Mouse (Mus musculus): ENCODE results near the gene Tcl1b2. TPM values are rescaled to one million over a fixed set of nuclear protein-coding genes. Genes with fewer than 3 reads are reported as not detected.
"Not testable (repeated sequence)": the region's sequence is repeated elsewhere in the genome, so short reads cannot be mapped to it uniquely, and the experiment has no call there.

The Tcl1b2 gene
- polyA plus RNA-seq, 1 experiment from 2014 or later = not detected

GRCm38 (mm10) chr12:105127607-105128006 is 18.2 kb upstream of the Tcl1b2 start:
- Histone ChIP-seq H3K4me3 (no peak overlapping the region), H3K36me3 (no peaks in the 10 kb centered on the region), H3K9me3 (replicated peaks) (no peaks in the 10 kb centered on the region), H3K4me1 (no peaks in the 10 kb centered on the region), H3K27ac (no peak overlapping the region), H3K4me2 (no peak overlapping the region), H3K9ac (no peak overlapping the region), H3K27me3 (replicated peaks) (no peaks in the 10 kb centered on the region)
- 46% methylated on average over 2 of the region's 2 CpGs for WGBS (ENCODE audit: insufficient replicate concordance)
- ATAC-seq = no peak

GRCm38 (mm10) chr12:105129494-105130205 is 16.2 kb upstream of the Tcl1b2 start:
- ATAC-seq; H3K4me2 ChIP-seq; H3K36me3 ChIP-seq; H3K27ac ChIP-seq; H3K4me3 ChIP-seq; H3K9ac ChIP-seq; H3K27me3 ChIP-seq (replicated peaks); H3K9me3 ChIP-seq (replicated peaks); H3K4me1 ChIP-seq: not testable (repeated sequence)
- 32% methylated on average over 3 of the region's 3 CpGs for WGBS (ENCODE audit: insufficient replicate concordance)

GRCm38 (mm10) chr12:105134167-105134566 is 11.6 kb upstream of the Tcl1b2 start:
- not testable (repeated sequence) for H3K9me3 ChIP-seq (replicated peaks); H3K4me2 ChIP-seq; H3K4me1 ChIP-seq; H3K27me3 ChIP-seq (replicated peaks); H3K4me3 ChIP-seq; H3K27ac ChIP-seq; ATAC-seq; H3K9ac ChIP-seq; H3K36me3 ChIP-seq
- WGBS (ENCODE audit: insufficient replicate concordance) = 41% methylated on average over 2 of the region's 2 CpGs

GRCm38 (mm10) chr12:105134826-105135225 is 11.0 kb upstream of the Tcl1b2 start:
- ATAC-seq; H3K4me1 ChIP-seq; H3K9me3 ChIP-seq (replicated peaks); H3K36me3 ChIP-seq; H3K9ac ChIP-seq; H3K27me3 ChIP-seq (replicated peaks); H3K4me3 ChIP-seq; H3K27ac ChIP-seq; H3K4me2 ChIP-seq: not testable (repeated sequence)
- WGBS (ENCODE audit: insufficient replicate concordance) = 34% methylated on average over 4 of the region's 4 CpGs

GRCm38 (mm10) chr12:105137729-105138128 is 8.1 kb upstream of the Tcl1b2 start:
- not testable (repeated sequence) for H3K4me3 ChIP-seq; H3K27me3 ChIP-seq (replicated peaks); H3K36me3 ChIP-seq; H3K9me3 ChIP-seq (replicated peaks); H3K27ac ChIP-seq; ATAC-seq; H3K4me2 ChIP-seq; H3K9ac ChIP-seq; H3K4me1 ChIP-seq
- 53% methylated on average over 1 of the region's 1 CpGs for WGBS (ENCODE audit: insufficient replicate concordance)

GRCm38 (mm10) chr12:105143096-105143495 is 2.7 kb upstream of the Tcl1b2 start:
- H3K4me2 ChIP-seq = no peak overlapping the region
- no peak overlapping the region for H3K4me3 ChIP-seq
- H3K4me1 ChIP-seq = no peaks in the 10 kb centered on the region
- no peak for ATAC-seq
- H3K27ac ChIP-seq = no peak overlapping the region
- no peak overlapping the region for H3K9ac ChIP-seq
- no peaks in the 10 kb centered on the region for H3K9me3 ChIP-seq (replicated peaks)
- no peaks in the 10 kb centered on the region for H3K36me3 ChIP-seq
- H3K27me3 ChIP-seq (replicated peaks) = no peaks in the 10 kb centered on the region
- 61% methylated on average over 3 of the region's 3 CpGs for WGBS (ENCODE audit: insufficient replicate concordance)

- not testable (repeated sequence) for ATAC-seq; H3K4me3 ChIP-seq; H3K9me3 ChIP-seq (replicated peaks); H3K4me2 ChIP-seq; H3K27ac ChIP-seq; H3K27me3 ChIP-seq (replicated peaks); H3K36me3 ChIP-seq; H3K9ac ChIP-seq; H3K4me1 ChIP-seq
- WGBS (ENCODE audit: insufficient replicate concordance) = 25% methylated on average over 1 of the region's 1 CpGs
Observed at GRCm38 (mm10) chr12:105144928-105145327, 886 bp upstream of the Tcl1b2 start.

GRCm38 (mm10) chr12:105155286-105155685 is 9.5 kb downstream of the Tcl1b2 start:
- 48% methylated on average over 4 of the region's 4 CpGs for WGBS (ENCODE audit: insufficient replicate concordance)
- not testable (repeated sequence) for ATAC-seq

GRCm38 (mm10) chr12:105158842-105159241 is 13.0 kb downstream of the Tcl1b2 start:
- Histone ChIP-seq H3K9me3 (replicated peaks) (no peaks in the 10 kb centered on the region), H3K36me3 (no peaks in the 10 kb centered on the region), H3K4me1 (no peaks in the 10 kb centered on the region), H3K9ac (no peak overlapping the region), H3K27me3 (replicated peaks) (no peaks in the 10 kb centered on the region), H3K4me3 (no peak overlapping the region), H3K4me2 (no peak overlapping the region), H3K27ac (no peak overlapping the region)
- no peak for ATAC-seq
- WGBS (ENCODE audit: insufficient replicate concordance) = 48% methylated on average over 6 of the region's 6 CpGs

More at GRCm38 (mm10) chr12:105155286-105155685, 9.5 kb downstream of the Tcl1b2 start:
- not testable (repeated sequence) for H3K27me3 ChIP-seq (replicated peaks); H3K36me3 ChIP-seq; H3K27ac ChIP-seq; H3K4me1 ChIP-seq; H3K4me2 ChIP-seq; H3K4me3 ChIP-seq; H3K9me3 ChIP-seq (replicated peaks); H3K9ac ChIP-seq

GRCm38 (mm10) chr12:105159390-105159789 is 13.6 kb downstream of the Tcl1b2 start, which contains the start of gene Tcl1b1:
TSS of gene Tcl1b1 (plus strand) at chr12:105159690.
- H3K4me2 ChIP-seq = no peak within 1 kb of the TSS
- H3K4me1 ChIP-seq = no peaks in the 10 kb centered on the region
- H3K27ac ChIP-seq = no peak within 1 kb of the TSS

GRCm38 (mm10) chr12:105166734-105167133 is 20.9 kb downstream of the Tcl1b2 start:
- no peak overlapping the region for H3K4me2 ChIP-seq
- no peaks in the 10 kb centered on the region for H3K4me1 ChIP-seq
- no peaks in the 10 kb centered on the region for H3K9me3 ChIP-seq (replicated peaks)
- H3K4me3 ChIP-seq = no peak overlapping the region
- no peak for ATAC-seq
- no peaks in the 10 kb centered on the region for H3K36me3 ChIP-seq
- WGBS (ENCODE audit: insufficient replicate concordance) = 36% methylated on average over 3 of the region's 3 CpGs
- no peak overlapping the region for H3K9ac ChIP-seq
- no peaks in the 10 kb centered on the region for H3K27me3 ChIP-seq (replicated peaks)
- no peak overlapping the region for H3K27ac ChIP-seq

More at GRCm38 (mm10) chr12:105159390-105159789, 13.6 kb downstream of the Tcl1b2 start, which contains the start of gene Tcl1b1:
- Histone ChIP-seq H3K4me3 (no peak within 1 kb of the TSS), H3K27me3 (replicated peaks) (no peaks in the 10 kb centered on the region), H3K9me3 (replicated peaks) (no peaks in the 10 kb centered on the region), H3K36me3 (no peaks in the 10 kb centered on the region), H3K9ac (no peak within 1 kb of the TSS)
- 56% methylated on average over 4 of the region's 4 CpGs for WGBS (ENCODE audit: insufficient replicate concordance)
- ATAC-seq = no peak

- no peak overlapping the region for H3K4me2 ChIP-seq
- no peaks in the 10 kb centered on the region for H3K36me3 ChIP-seq
- H3K27ac ChIP-seq = no peak overlapping the region
- ATAC-seq = no peak
- H3K9ac ChIP-seq = no peak overlapping the region
- no peak overlapping the region for H3K4me3 ChIP-seq
- 63% methylated on average over 2 of the region's 2 CpGs for WGBS (ENCODE audit: insufficient replicate concordance)
- no peaks in the 10 kb centered on the region for H3K9me3 ChIP-seq (replicated peaks)
- no peaks in the 10 kb centered on the region for H3K27me3 ChIP-seq (replicated peaks)
- H3K4me1 ChIP-seq = no peaks in the 10 kb centered on the region
Observed at GRCm38 (mm10) chr12:105173366-105173765, 27.6 kb downstream of the Tcl1b2 start.

- ATAC-seq; H3K4me3 ChIP-seq; H3K9ac ChIP-seq; H3K27ac ChIP-seq; H3K27me3 ChIP-seq (replicated peaks); H3K4me2 ChIP-seq; H3K36me3 ChIP-seq; H3K9me3 ChIP-seq (replicated peaks); H3K4me1 ChIP-seq: not testable (repeated sequence)
- WGBS (ENCODE audit: insufficient replicate concordance) = 12% methylated on average over 2 of the region's 2 CpGs
Observed at GRCm38 (mm10) chr12:105174318-105174717, 28.5 kb downstream of the Tcl1b2 start.

Data from liver, embryonic 12.5 days (tissue).